Mouse (Mus musculus): ENCODE data around the gene Cnn2.

Gene Cnn2

GRCm38 (mm10) chr10:79987771-79988505 lies 446 bp upstream of the Cnn2 start:
- in situ Hi-C loops (cut with MboI, MseI) = loop anchor here in 1 of 2 experiments (5.0 to 10.0 kb wide), 3 partner anchors 44 to 157 kb away; partner anchors contain the start of genes Cbarp, Midn and Stk11

GRCm38 (mm10) chr10:79989272-79989786 lies 945 bp downstream of the Cnn2 start:
- in situ Hi-C loops (cut with MboI, MseI) = loop anchor here in 1 of 2 experiments (5.0 to 10.0 kb wide), 3 partner anchors 43 to 155 kb away; partner anchors contain the start of genes Cbarp, Midn and Stk11

- in situ Hi-C loops (cut with MboI, MseI) = loop anchor here (5.0 to 10.0 kb wide), 4 partner anchors 42 to 155 kb away; partner anchors contain the start of genes Cbarp (in 1 of the 2), Midn (in 1 of the 2) and Stk11 (in 1 of the 2)
Measured at GRCm38 (mm10) chr10:79989870-79990269, 1.5 kb downstream of the Cnn2 start.

- in situ Hi-C loops (cut with MboI, MseI) = loop anchor here in 1 of 2 experiments (5.0 kb wide), 1 partner anchor 66 kb away; no protein-coding TSS in a partner anchor
Measured at GRCm38 (mm10) chr10:79991099-79991498, 2.7 kb downstream of the Cnn2 start.

GRCm38 (mm10) chr10:79991548-79991947 lies 3.2 kb downstream of the Cnn2 start:
- in situ Hi-C loops (cut with MboI, MseI) = loop anchor here in 1 of 2 experiments (5.0 kb wide), 1 partner anchor 66 kb away; no protein-coding TSS in a partner anchor

GRCm38 (mm10) chr10:79994397-79995115 lies 6.2 kb downstream of the Cnn2 start:
- in situ Hi-C loops (cut with MboI, MseI) = loop anchor here in 1 of 2 experiments (5.0 kb wide), 1 partner anchor 63 kb away; no protein-coding TSS in a partner anchor

GRCm38 (mm10) chr10:79995636-79996035 lies 7.3 kb downstream of the Cnn2 start:
- in situ Hi-C loops (cut with MboI, MseI) = no loop called here

GRCm38 (mm10) chr10:79996272-79997033 lies 8.1 kb downstream of the Cnn2 start, which contains the start of gene Abca7:
Abca7 (plus strand) TSS chr10:79996494.
- in situ Hi-C loops (cut with MboI, MseI) = no loop called here

GRCm38 (mm10) chr10:79997034-79997760 lies 8.8 kb downstream of the Cnn2 start:
- in situ Hi-C loops (cut with MboI, MseI) = no loop called here

- in situ Hi-C loops (cut with MboI, MseI) = no loop called here
Measured at GRCm38 (mm10) chr10:79997819-79998218, 9.4 kb downstream of the Cnn2 start.

- in situ Hi-C loops (cut with MboI, MseI) = no loop called here
Measured at GRCm38 (mm10) chr10:80001945-80002344, 13.6 kb downstream of the Cnn2 start.

GRCm38 (mm10) chr10:80002829-80003228 lies 14.4 kb downstream of the Cnn2 start:
- in situ Hi-C loops (cut with MboI, MseI) = no loop called here

GRCm38 (mm10) chr10:80003374-80004232 lies 15.2 kb downstream of the Cnn2 start:
- in situ Hi-C loops (cut with MboI, MseI) = no loop called here

- in situ Hi-C loops (cut with MboI, MseI) = no loop called here
Measured at GRCm38 (mm10) chr10:80004233-80004705, 15.9 kb downstream of the Cnn2 start.

GRCm38 (mm10) chr10:80011740-80012139 lies 23.4 kb downstream of the Cnn2 start:
- in situ Hi-C loops (cut with MboI, MseI) = no loop called here

- in situ Hi-C loops (cut with MboI, MseI) = no loop called here
Measured at GRCm38 (mm10) chr10:80013609-80014008, 25.2 kb downstream of the Cnn2 start.

- in situ Hi-C loops (cut with MboI, MseI) = no loop called here
Measured at GRCm38 (mm10) chr10:80014484-80015290, 26.3 kb downstream of the Cnn2 start.

- in situ Hi-C loops (cut with MboI, MseI) = no loop called here
Measured at GRCm38 (mm10) chr10:80015583-80015982, 27.2 kb downstream of the Cnn2 start.

Measured in T-helper 17 cell (primary cell).